Mouse (Mus musculus): Measurements from ENCODE around the gene Rabac1. TPM values are rescaled to one million over a fixed set of nuclear protein-coding genes. Genes with fewer than 3 reads are reported as not detected.

Gene Rabac1
- total RNA-seq, 4 experiments from 2014 or later = 322 to 333 (median 326) TPM

- no peak for DNase-seq (ENCODE audit: low spot score in 2 of 2)
Measured at GRCm38 (mm10) chr7:24983396-24983795, 10.8 kb upstream of the Rabac1 start.

GRCm38 (mm10) chr7:24980439-24980838 is 7.9 kb upstream of the Rabac1 start:
- DNase-seq (ENCODE audit: low spot score in 2 of 2) = peak in 1 of 2 experiments; percentile 1

GRCm38 (mm10) chr7:24978781-24979180 is 6.2 kb upstream of the Rabac1 start:
- DNase-seq (ENCODE audit: low spot score in 2 of 2) = no peak

- DNase-seq (ENCODE audit: low spot score in 2 of 2) = peak in 1 of 2 experiments; percentile 37
Measured at GRCm38 (mm10) chr7:24974893-24975595, 2.5 kb upstream of the Rabac1 start.

- DNase-seq (ENCODE audit: low spot score in 2 of 2) = no peak
Measured at GRCm38 (mm10) chr7:24973902-24974301, 1.3 kb upstream of the Rabac1 start.

GRCm38 (mm10) chr7:24973208-24973607 is 654 bp upstream of the Rabac1 start:
- no peak for DNase-seq (ENCODE audit: low spot score in 2 of 2)

- DNase-seq (ENCODE audit: low spot score in 2 of 2) = no peak
Measured at GRCm38 (mm10) chr7:24971261-24971971, 1.1 kb downstream of the Rabac1 start.

GRCm38 (mm10) chr7:24970341-24970740 is 2.2 kb downstream of the Rabac1 start:
- DNase-seq (ENCODE audit: low spot score in 2 of 2) = no peak

GRCm38 (mm10) chr7:24969805-24970204 is 2.7 kb downstream of the Rabac1 start:
- peak in 1 of 2 experiments; percentile 61 for DNase-seq (ENCODE audit: low spot score in 2 of 2)

GRCm38 (mm10) chr7:24968463-24968862 is 4.1 kb downstream of the Rabac1 start:
- no peak for DNase-seq (ENCODE audit: low spot score in 2 of 2)

- no peak for DNase-seq (ENCODE audit: low spot score in 2 of 2)
Measured at GRCm38 (mm10) chr7:24967966-24968365, 4.6 kb downstream of the Rabac1 start.

- peak; percentile 67 to 88 for DNase-seq (ENCODE audit: low spot score in 2 of 2)
Measured at GRCm38 (mm10) chr7:24964897-24965535, 7.5 kb downstream of the Rabac1 start.

GRCm38 (mm10) chr7:24964288-24964687 is 8.3 kb downstream of the Rabac1 start:
- no peak for DNase-seq (ENCODE audit: low spot score in 2 of 2)

- DNase-seq (ENCODE audit: low spot score in 2 of 2) = no peak
Measured at GRCm38 (mm10) chr7:24955226-24955625, 17.3 kb downstream of the Rabac1 start.

GRCm38 (mm10) chr7:24954450-24954849 is 18.1 kb downstream of the Rabac1 start:
- DNase-seq (ENCODE audit: low spot score in 2 of 2) = no peak

GRCm38 (mm10) chr7:24953966-24954365 is 18.6 kb downstream of the Rabac1 start:
- no peak for DNase-seq (ENCODE audit: low spot score in 2 of 2)

GRCm38 (mm10) chr7:24949958-24950623 is 22.5 kb downstream of the Rabac1 start:
- peak in 1 of 2 experiments; percentile 49 for DNase-seq (ENCODE audit: low spot score in 2 of 2)

GRCm38 (mm10) chr7:24948774-24949173 is 23.8 kb downstream of the Rabac1 start:
- no peak for DNase-seq (ENCODE audit: low spot score in 2 of 2)

- DNase-seq (ENCODE audit: low spot score in 2 of 2) = no peak
Measured at GRCm38 (mm10) chr7:24947316-24948048, 25.1 kb downstream of the Rabac1 start.

GRCm38 (mm10) chr7:24944257-24944950 is 28.1 kb downstream of the Rabac1 start, which contains the start of gene Gm4881:
Gm4881 (minus strand) TSS chr7:24944494.
- DNase-seq (ENCODE audit: low spot score in 2 of 2) = no peak

Measured in left cerebral cortex, adult 8-10 months (tissue).